Mouse (Mus musculus): ENCODE measurements at regions not wholly inside any gene's neighbourhood (a gene's known extent, or its start where the extent isn't known, plus 50 kb on each side); places are given as distances from the start of the nearest gene placed in this dataset.

- no peak for DNase-seq
Observed at GRCm38 (mm10) chr19:59646656-59647055, 188.5 kb downstream of the Emx2 start.

GRCm38 (mm10) chr19:59649421-59649820 lies 191.2 kb downstream of the Emx2 start:
- DNase-seq, result no peak

GRCm38 (mm10) chr19:59650611-59651329 lies 192.6 kb downstream of the Emx2 start:
- no peak for DNase-seq

- DNase-seq, result no peak
Observed at GRCm38 (mm10) chr19:59653631-59654367, 195.6 kb downstream of the Emx2 start.

- no peak for DNase-seq
Observed at GRCm38 (mm10) chr19:59655321-59655720, 197.1 kb downstream of the Emx2 start.

- DNase-seq, result no peak
Observed at GRCm38 (mm10) chr19:59669793-59670192, 211.6 kb downstream of the Emx2 start.

GRCm38 (mm10) chr19:59673537-59673936 lies 215.4 kb downstream of the Emx2 start:
- no peak for DNase-seq

- DNase-seq, result no peak
Observed at GRCm38 (mm10) chr19:59679191-59679590, 221.0 kb downstream of the Emx2 start.

GRCm38 (mm10) chr19:59680356-59680755 lies 222.2 kb downstream of the Emx2 start:
- peak; percentile 64 for DNase-seq

- DNase-seq, result no peak
Observed at GRCm38 (mm10) chr19:59684292-59684691, 226.1 kb downstream of the Emx2 start.

GRCm38 (mm10) chr19:59685826-59686717 lies 227.9 kb downstream of the Emx2 start:
- DNase-seq, result no peak

GRCm38 (mm10) chr19:59687206-59687605 lies 229.0 kb downstream of the Emx2 start:
- DNase-seq, result no peak

- no peak for DNase-seq
Observed at GRCm38 (mm10) chr19:59687681-59688080, 229.5 kb downstream of the Emx2 start.

GRCm38 (mm10) chr19:59691541-59692096 lies 233.4 kb downstream of the Emx2 start:
- no peak for DNase-seq

- DNase-seq, result no peak
Observed at GRCm38 (mm10) chr19:59697628-59698027, 239.5 kb downstream of the Emx2 start.

- no peak for DNase-seq
Observed at GRCm38 (mm10) chr19:59700187-59700586, 242.0 kb downstream of the Emx2 start.

- DNase-seq, result no peak
Observed at GRCm38 (mm10) chr19:59707106-59707505, 236.3 kb downstream of the Rab11fip2 start.

GRCm38 (mm10) chr19:59709180-59709579 lies 234.3 kb downstream of the Rab11fip2 start:
- DNase-seq, result no peak

- DNase-seq, result no peak
Observed at GRCm38 (mm10) chr19:59715086-59715485, 228.4 kb downstream of the Rab11fip2 start.

GRCm38 (mm10) chr19:59717813-59718483 lies 225.5 kb downstream of the Rab11fip2 start:
- no peak for DNase-seq

GRCm38 (mm10) chr19:59738541-59738940 lies 204.9 kb downstream of the Rab11fip2 start:
- no peak for DNase-seq

GRCm38 (mm10) chr19:59742946-59743345 lies 200.5 kb downstream of the Rab11fip2 start:
- no peak for DNase-seq
